In the genomic region with DNA sequence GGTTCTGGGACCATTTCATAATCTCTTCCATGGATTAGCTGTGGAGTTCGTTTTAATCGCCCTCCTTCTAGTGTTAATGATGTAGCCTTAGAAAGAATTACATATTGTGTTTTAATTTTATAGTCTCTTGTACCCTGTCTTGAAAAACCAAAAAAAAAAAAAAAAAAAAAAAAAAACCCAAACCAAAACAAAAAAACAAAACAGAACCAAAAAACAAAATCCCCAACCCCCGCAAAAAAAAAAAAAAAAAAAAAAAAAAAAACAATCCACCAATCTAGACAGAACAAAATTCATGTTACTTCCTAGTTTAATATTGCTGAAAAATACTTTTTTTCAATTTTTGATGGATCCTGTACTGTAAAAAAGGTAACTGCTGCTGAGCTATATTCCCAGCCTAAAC, we compare ENCODE assay signal across 27 mouse cellular contexts.
"Had no signal": no experiment of that assay in that cellular context is flagged by ENCODE, and none has a peak within 500 bp of the region (broad histone marks: within the 10 kb centered on the region; RNA-seq: fewer than 3 reads in every experiment).

No protein-coding gene starts in this region.

- DNase-seq: cerebellum, postnatal 10 days; cerebellum, postnatal 14 days; cerebellum, postnatal 25 days; cerebellum, postnatal 36 days; embryo, embryonic 11 days; forebrain, postnatal 0 days; gastrocnemius, adult 2 months; gastrocnemius, postnatal 10 days; gastrocnemius, postnatal 14 days; gastrocnemius, postnatal 25 days; gastrocnemius, postnatal 36 days; heart, adult 11 months; heart, adult 18-20 months; heart, adult 2 months had no signal

- H3K27ac ChIP-seq: embryonic facial prominence, embryonic 10.5 days; embryonic facial prominence, embryonic 12.5 days; embryonic facial prominence, embryonic 13.5 days; embryonic facial prominence, embryonic 15.5 days; forebrain, embryonic 10.5 days; forebrain, embryonic 12.5 days; forebrain, embryonic 13.5 days; forebrain, embryonic 15.5 days; gastrocnemius, adult 2 months; heart, adult 2 months; heart, embryonic 10.5 days had no signal

- H3K27me3 ChIP-seq: embryonic facial prominence, embryonic 12.5 days; embryonic facial prominence, embryonic 13.5 days; embryonic facial prominence, embryonic 15.5 days; forebrain, embryonic 12.5 days; forebrain, embryonic 13.5 days; forebrain, embryonic 15.5 days had no signal

- H3K9ac ChIP-seq: embryonic facial prominence, embryonic 12.5 days; embryonic facial prominence, embryonic 13.5 days; embryonic facial prominence, embryonic 15.5 days; forebrain, embryonic 12.5 days; forebrain, embryonic 13.5 days; forebrain, embryonic 15.5 days; forebrain, postnatal 0 days had no signal

- H3K4me3 ChIP-seq: embryonic facial prominence, embryonic 10.5 days; embryonic facial prominence, embryonic 12.5 days; embryonic facial prominence, embryonic 13.5 days; embryonic facial prominence, embryonic 15.5 days; erythroblast, embryonic 14.5 days; forebrain, embryonic 10.5 days; forebrain, embryonic 12.5 days; forebrain, embryonic 13.5 days; forebrain, embryonic 15.5 days; gastrocnemius, adult 2 months; heart, adult 2 months; heart, embryonic 10.5 days had no signal

- H3K4me2 ChIP-seq: embryonic facial prominence, embryonic 12.5 days; embryonic facial prominence, embryonic 13.5 days; embryonic facial prominence, embryonic 15.5 days; forebrain, embryonic 12.5 days; forebrain, embryonic 13.5 days; forebrain, embryonic 15.5 days; heart, embryonic 11.5 days had no signal

- H3K4me1 ChIP-seq: embryonic facial prominence, embryonic 10.5 days; embryonic facial prominence, embryonic 12.5 days; embryonic facial prominence, embryonic 13.5 days; embryonic facial prominence, embryonic 15.5 days; forebrain, embryonic 10.5 days; forebrain, embryonic 12.5 days; forebrain, embryonic 13.5 days; forebrain, embryonic 15.5 days; heart, embryonic 10.5 days had no signal

- H3K9me3 ChIP-seq: embryonic facial prominence, embryonic 10.5 days; embryonic facial prominence, embryonic 12.5 days; embryonic facial prominence, embryonic 13.5 days; embryonic facial prominence, embryonic 15.5 days; forebrain, embryonic 10.5 days; forebrain, embryonic 12.5 days; forebrain, embryonic 13.5 days; forebrain, embryonic 15.5 days; heart, embryonic 10.5 days had no signal

- ATAC-seq: forebrain, embryonic 13.5 days; forebrain, embryonic 14.5 days; forebrain, embryonic 15.5 days; forebrain, embryonic 16.5 days; forebrain, postnatal 0 days had no signal
